Mouse (Mus musculus) left cerebral cortex, adult 2 months (tissue): ENCODE measurements around the gene 1700001C19Rik. TPM values are rescaled to one million over a fixed set of nuclear protein-coding genes. Genes with fewer than 3 reads are reported as not detected.

ENCODE experiments used
- DNase-seq, 2 experiments: peaks; one replicate each; pipeline ENCODE4 v3.0.0; 2021 to 2022; ENCODE audit warnings: low spot score in 2 of 2, mixed read lengths in 1 of 2; ENCODE audit errors: extremely low spot score in 1 of 2
- H3K27ac ChIP-seq: fragments of 200-600 bp; 2 replicates; pipeline ENCODE4 v1.8.1; 2022
- H3K4me3 ChIP-seq: fragments of 200-600 bp; 2 replicates; pipeline ENCODE4 v1.8.1; 2022
- CTCF ChIP-seq: fragments of 200-600 bp; IDR thresholded peaks from 2 replicates; pipeline ENCODE4 v1.8.1; 2022; ENCODE audit warnings: antibody characterized with exemption, mild to moderate bottlenecking, moderate library complexity
- intact Hi-C: fragments of 180-260 bp; cut with DNase I; formaldehyde crosslinking; loops from one replicate; pipeline ENCODE4 v1.15.1; 2025
- total RNA-seq, 2 experiments: library from RNA; stranded (reverse); gene quantifications; 2 replicates each; pipeline ENCODE4 v1.2.3; 2021

1700001C19Rik gene
- total RNA-seq, 2 experiments from 2014 or later = not detected

DNA sequence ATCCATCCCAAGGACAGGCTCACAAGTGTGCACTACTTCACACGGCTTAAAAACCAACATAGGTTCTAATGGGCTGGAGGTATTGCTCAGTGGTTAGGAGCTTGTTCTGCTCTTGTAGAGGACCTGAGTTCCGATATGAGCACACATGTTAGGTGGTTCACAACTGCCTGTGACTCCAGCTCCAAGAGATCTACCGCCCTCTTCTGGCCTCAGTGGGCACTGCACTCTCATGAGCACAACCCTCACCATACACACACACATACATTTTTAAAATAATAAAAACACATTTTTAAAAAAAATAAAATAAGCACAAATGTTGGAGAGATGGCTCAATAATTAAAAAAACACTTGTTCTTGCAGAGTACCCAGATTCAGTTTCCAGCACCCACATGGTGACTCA, 53.1 kb downstream of the 1700001C19Rik start:
- no peak overlapping the region for H3K27ac ChIP-seq
- DNase-seq = no peak
- peak; percentile 14 for TF ChIP-seq CTCF
- no peak overlapping the region for H3K4me3 ChIP-seq
- intact Hi-C loops = no loop called here

GRCm38 (mm10) chr17:47383266-47383665, 53.9 kb downstream of the 1700001C19Rik start:
- Histone ChIP-seq H3K4me3 (no peak overlapping the region), H3K27ac (no peak overlapping the region)
- no peak for DNase-seq
- intact Hi-C loops = no loop called here
- TF ChIP-seq CTCF = no peak

DNA sequence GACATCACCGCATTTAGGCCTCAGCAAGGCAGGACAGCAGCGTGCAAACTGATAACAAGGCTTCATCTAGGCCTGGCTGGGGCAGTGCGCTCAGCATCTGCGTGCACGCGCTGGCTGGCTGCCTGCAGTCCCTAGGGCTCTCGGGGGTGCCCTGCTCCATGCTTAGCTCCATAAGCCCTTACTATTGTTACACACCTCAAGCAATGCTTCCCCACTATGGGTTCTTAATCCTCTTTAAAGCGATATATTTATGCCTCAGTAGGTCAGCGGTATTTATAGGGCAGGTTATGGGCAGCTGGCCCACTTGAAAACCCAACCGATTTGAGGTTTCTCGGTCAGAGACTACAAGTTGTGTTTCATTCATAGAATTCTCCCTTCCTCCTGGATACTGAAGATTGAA, 55.3 kb downstream of the 1700001C19Rik start:
- no peak for DNase-seq
- Histone ChIP-seq H3K27ac (no peak overlapping the region), H3K4me3 (no peak overlapping the region)
- intact Hi-C loops = no loop called here
- TF ChIP-seq CTCF = no peak

DNA sequence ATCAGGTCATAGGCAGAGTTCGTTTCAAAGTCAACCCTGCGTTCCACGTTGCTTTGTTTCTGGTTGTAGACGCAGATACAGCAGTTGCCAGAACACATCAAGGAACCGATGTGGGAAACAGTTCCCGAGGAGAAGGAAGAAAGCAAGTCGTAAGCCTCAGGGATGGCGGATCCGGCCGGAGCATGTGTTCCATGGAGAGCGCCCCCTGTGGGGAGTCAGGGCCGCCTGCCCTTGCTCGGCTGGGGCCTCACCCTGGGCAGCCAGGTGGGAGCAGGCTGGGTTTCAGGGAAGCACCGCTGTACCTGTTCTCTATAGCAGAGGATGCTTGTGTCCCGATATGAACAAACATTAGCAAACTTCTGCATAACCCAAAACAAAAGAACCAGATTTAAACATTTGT, 59.0 kb downstream of the 1700001C19Rik start:
- DNase-seq = no peak
- no peak for TF ChIP-seq CTCF
- intact Hi-C loops = no loop called here
- Histone ChIP-seq H3K27ac (no peak overlapping the region), H3K4me3 (no peak overlapping the region)

- intact Hi-C loops = no loop called here
- TF ChIP-seq CTCF = no peak
- Histone ChIP-seq H3K4me3 (no peak overlapping the region), H3K27ac (no peak overlapping the region)
- no peak for DNase-seq
Observed at GRCm38 (mm10) chr17:47376779-47377280, 60.3 kb downstream of the 1700001C19Rik start.

GRCm38 (mm10) chr17:47373991-47374390, 63.2 kb downstream of the 1700001C19Rik start:
- no peak overlapping the region for H3K27ac ChIP-seq
- no peak overlapping the region for H3K4me3 ChIP-seq
- no peak for DNase-seq
- intact Hi-C loops = no loop called here
- TF ChIP-seq CTCF = no peak

DNA sequence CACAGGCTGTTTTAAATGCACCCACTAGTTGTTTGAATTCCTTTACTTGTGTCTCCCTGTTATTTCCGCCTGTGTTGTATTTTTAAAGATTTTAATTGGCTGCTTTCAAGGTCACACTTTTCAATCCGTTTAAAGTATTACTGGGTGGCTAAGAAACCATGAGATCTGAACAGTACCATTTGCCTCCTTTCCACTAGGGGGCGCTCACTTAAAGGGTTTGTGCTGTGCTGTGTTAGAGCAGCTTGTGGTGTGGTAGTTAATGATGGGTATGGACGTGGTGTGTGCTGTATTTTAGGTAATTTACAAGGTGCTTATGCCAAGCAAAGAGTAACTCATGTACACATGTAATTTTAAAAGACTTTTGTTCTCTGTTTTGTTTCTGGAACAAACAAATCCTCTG, 65.7 kb downstream of the 1700001C19Rik start:
- peak; percentile 46 to 49 for DNase-seq
- intact Hi-C loops = no loop called here
- no peak overlapping the region for H3K27ac ChIP-seq
- H3K4me3 ChIP-seq = no peak overlapping the region
- TF ChIP-seq CTCF = peak; percentile 83

- intact Hi-C loops = loop anchor here (10.0 kb wide), 1 partner anchor 316 kb away; the partner anchor contains the start of genes Frs3 and Tomm6
- DNase-seq = no peak
- Histone ChIP-seq H3K27ac (peak overlapping the region; percentile 56; the same call in 1 of the 2 replicates), H3K4me3 (peak overlapping the region; percentile 58)
- TF ChIP-seq CTCF = no peak
Observed at GRCm38 (mm10) chr17:47369087-47369443, 68.1 kb downstream of the 1700001C19Rik start.

GRCm38 (mm10) chr17:47368401-47369086, 68.6 kb downstream of the 1700001C19Rik start, which contains the start of gene Mrps10:
Mrps10 (plus strand) TSS chr17:47368887.
- DNase-seq = peak; percentile 86 to 87
- Histone ChIP-seq H3K4me3 (peak within 1 kb of the TSS; percentile 58), H3K27ac (peak within 1 kb of the TSS; percentile 56; the same call in 1 of the 2 replicates)
- intact Hi-C loops = loop anchor here (10.0 kb wide), 1 partner anchor 316 kb away; the partner anchor contains the start of genes Frs3 and Tomm6
- no peak; the same call in 1 of the 2 replicates for TF ChIP-seq CTCF

Other genes starting within 250 kb of the 1700001C19Rik start
- gene Mrps10, start 68.5 kb downstream of the 1700001C19Rik start, total RNA-seq = 10 to 100 TPM; 28.4 to 29.1 TPM
- 1 to 10 TPM; 1.8 to 2.9 TPM for gene Guca1b, start 52.0 kb downstream of the 1700001C19Rik start, total RNA-seq
- gene Guca1a, start 36.8 kb downstream of the 1700001C19Rik start, total RNA-seq = not detected
- under 1 TPM; 0.61 to 0.84 TPM for gene AI661453, start 761 bp downstream of the 1700001C19Rik start, total RNA-seq
- 10 to 100 TPM; 17.3 to 22.0 TPM for gene Taf8, start 64.9 kb upstream of the 1700001C19Rik start, total RNA-seq
- 10 to 100 TPM; 38.2 to 38.4 TPM for gene Ccnd3, start 67.7 kb upstream of the 1700001C19Rik start, total RNA-seq
- gene Bysl, start 174.1 kb upstream of the 1700001C19Rik start, total RNA-seq = 10 to 100 TPM; 18.1 to 18.8 TPM
- gene Med20, start 174.2 kb upstream of the 1700001C19Rik start, total RNA-seq = 10 to 100 TPM; 29.3 to 33.3 TPM
- 1 to 10 TPM; 7.1 TPM for gene Gm20517, start 174.2 kb upstream of the 1700001C19Rik start, total RNA-seq
- 10 to 100 TPM in 1 of 2 experiments, 1 to 10 TPM in 1; 9.6 to 13.1 TPM for gene Usp49, start 193.3 kb upstream of the 1700001C19Rik start, total RNA-seq